Mouse (Mus musculus) mouse trophoblast stem cell (cell line): Measurements from ENCODE around the gene Gfy.

Source experiments
- in situ Hi-C, 2 experiments: fragments of 300-500 bp; cut with MseI, MboI; formaldehyde crosslinking; loops; 2 replicates in 1 of 2; 3 replicates in 1 of 2; pipeline ENCODE4 v1.15.1; 2025

Gfy gene

DNA sequence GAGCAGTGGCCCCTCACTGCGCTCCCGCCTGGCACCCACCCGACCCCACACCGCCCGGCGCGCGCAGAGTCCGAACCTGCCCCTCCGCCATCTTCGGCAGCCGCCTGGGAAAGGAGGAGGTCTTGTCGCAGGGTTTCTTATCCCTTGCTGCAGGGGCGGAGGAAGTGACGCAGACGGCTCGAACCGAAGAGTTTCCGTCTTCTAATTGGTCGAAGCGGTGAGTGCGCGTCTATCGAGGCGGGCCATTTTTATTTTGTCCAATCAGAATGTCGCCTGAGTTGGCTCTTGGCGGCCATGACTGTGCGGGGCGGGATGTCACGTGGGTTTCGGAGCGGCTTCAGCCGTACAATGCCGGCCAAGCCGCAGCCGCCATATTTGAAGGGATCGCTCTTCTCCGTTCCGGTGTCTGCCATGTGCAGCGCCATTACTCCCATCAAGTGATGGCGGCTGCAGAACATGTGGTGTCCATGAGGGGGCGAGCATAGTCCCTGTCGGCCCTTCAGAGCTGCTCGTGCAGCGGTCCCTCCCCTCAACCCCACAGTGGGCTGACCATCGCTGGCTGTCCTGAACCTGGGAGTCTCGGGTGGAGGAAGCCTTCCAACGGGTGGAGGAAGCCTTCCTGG lies 50.6 kb downstream of the Gfy start, which contains the start of gene Rpl13a:
Gene Rpl13a, minus strand, starts transcription at position 138 of the 623 bp plus-strand sequence.
- in situ Hi-C loops = no loop called here

DNA sequence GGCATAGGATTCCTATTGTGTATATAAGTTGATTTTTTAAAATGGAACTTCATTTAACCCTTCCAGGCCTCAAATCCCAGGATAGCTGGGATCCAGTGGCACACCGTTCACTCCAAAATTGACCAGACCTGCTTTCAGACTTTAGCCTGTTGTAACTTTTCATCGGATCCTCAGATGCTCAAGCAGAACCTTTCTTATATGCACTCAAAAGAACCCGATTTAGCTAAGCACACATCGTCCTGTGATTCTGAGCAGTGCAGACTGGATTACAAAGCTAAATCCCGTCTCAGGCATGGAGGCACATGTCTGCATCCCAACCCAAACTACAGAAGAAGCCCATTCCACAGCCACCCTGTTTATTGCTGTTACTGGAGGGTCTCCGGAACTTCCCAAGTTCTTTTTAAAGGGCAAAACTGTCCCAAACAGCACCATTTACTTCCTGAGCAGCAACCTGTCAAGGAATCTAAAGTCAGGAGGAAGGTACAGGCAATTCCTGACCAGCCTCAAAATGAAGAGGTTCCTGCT lies 51.6 kb downstream of the Gfy start:
- in situ Hi-C loops = no loop called here

DNA sequence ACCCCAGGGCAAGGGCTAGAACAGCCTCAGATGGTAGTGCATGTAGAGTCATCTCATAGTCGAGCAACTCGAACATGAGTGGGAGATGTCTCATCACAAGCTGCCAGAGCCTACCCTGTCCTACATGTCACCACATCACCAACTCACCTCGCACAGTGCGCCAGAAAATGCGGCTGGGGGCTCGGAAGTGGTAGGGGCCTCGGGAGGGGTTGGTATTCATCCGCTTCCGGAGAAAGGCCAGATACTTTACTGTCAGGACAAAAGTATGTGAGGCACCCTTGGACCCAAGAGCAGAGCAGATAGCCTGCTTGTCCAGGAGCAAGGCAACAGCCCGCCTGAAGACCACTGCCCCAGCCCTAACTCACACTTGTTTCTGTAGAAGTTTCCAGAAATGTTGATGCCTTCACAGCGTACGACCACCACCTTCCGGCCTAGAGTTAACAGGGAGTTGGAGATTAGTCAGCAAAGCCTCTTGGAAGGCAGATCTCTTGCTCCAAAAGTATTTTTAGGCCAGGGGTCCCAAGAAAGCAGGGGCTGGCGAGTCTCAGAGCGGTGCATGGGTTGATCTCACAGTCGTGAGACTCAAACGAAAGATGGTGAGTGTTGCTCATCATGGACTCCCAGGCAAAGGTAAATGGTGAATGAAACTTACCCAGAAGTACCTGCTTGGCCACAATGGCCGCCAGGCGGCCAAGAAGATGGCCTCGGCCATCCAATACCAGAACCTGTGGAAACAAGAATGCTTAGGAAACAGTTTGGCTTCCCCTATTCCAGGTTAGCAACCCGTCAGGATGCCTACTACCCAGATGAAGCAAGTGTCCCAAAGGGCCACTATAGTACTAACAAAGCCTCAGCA lies 52.3 kb downstream of the Gfy start:
- in situ Hi-C loops = no loop called here
